Mouse (Mus musculus): ENCODE measurements around the gene Isyna1. TPM values are rescaled to one million over a fixed set of nuclear protein-coding genes. Genes with fewer than 3 reads are reported as not detected.

Gene Isyna1
- total and polyA plus RNA-seq, 2 experiments from 2014 or later = 113 to 152 TPM

- H3K9ac ChIP-seq (replicated peaks; ENCODE audit: low read length) = no peak overlapping the region
- no peak for TF ChIP-seq CTCF (IDR thresholded peaks at IDR 0.05; ENCODE audit: low read depth)
These were observed 52.6 kb downstream of the Isyna1 start for GRCm38 (mm10) chr8:70646775-70647174.

More at GRCm38 (mm10) chr8:70646775-70647174, 52.6 kb downstream of the Isyna1 start:
- Histone ChIP-seq H3K4me1 (ENCODE audit: insufficient read depth, low read length) (peaks cover 17% of the 10 kb centered on the region), H3K36me3 (ENCODE audit: insufficient read depth, low read length) (peaks cover 12% of the 10 kb centered on the region; the same call in 1 of the 2 replicates), H3K4me3 (ENCODE audit: low read length) (no peak overlapping the region), H3K27ac (no peak overlapping the region), H3K27me3 (ENCODE audit: insufficient read depth, low read length) (no peaks in the 10 kb centered on the region), H3K9me3 (ENCODE audit: low read length) (no peaks in the 10 kb centered on the region), H3K4me2 (ENCODE audit: low read depth, low read length) (no peak overlapping the region)
- ATAC-seq (no peak), DNase-seq (ENCODE audit: low spot score) (no peak)

Other genes starting within 250 kb of the Isyna1 start
- gene Upf1, start 241.1 kb upstream of the Isyna1 start, total RNA-seq (2014; rRNA removed) = 40.4 and 48.4 TPM in 2 replicates
- 8.6 and 10.3 TPM in 2 replicates for gene Upf1, start 241.1 kb upstream of the Isyna1 start, polyA plus RNA-seq (2015; fragmentation: Nextera tagmentation; extraction: Ambion mirVana)
- gene Comp, start 220.8 kb upstream of the Isyna1 start, total RNA-seq (2014; rRNA removed) = 0.21 and 0.29 TPM in 2 replicates
- 0.25 and 0.33 TPM in 2 replicates for gene Comp, start 220.8 kb upstream of the Isyna1 start, polyA plus RNA-seq (2015; fragmentation: Nextera tagmentation; extraction: Ambion mirVana)
- 51.8 and 54.0 TPM in 2 replicates for gene Crtc1, start 154.8 kb upstream of the Isyna1 start, total RNA-seq (2014; rRNA removed)
- 31.5 and 39.3 TPM in 2 replicates for gene Crtc1, start 154.8 kb upstream of the Isyna1 start, polyA plus RNA-seq (2015; fragmentation: Nextera tagmentation; extraction: Ambion mirVana)
- gene Klhl26, start 117.4 kb upstream of the Isyna1 start, total RNA-seq (2014; rRNA removed) = 61.8 and 65.4 TPM in 2 replicates
- 33.6 and 35.8 TPM in 2 replicates for gene Klhl26, start 117.4 kb upstream of the Isyna1 start, polyA plus RNA-seq (2015; fragmentation: Nextera tagmentation; extraction: Ambion mirVana)
- gene Tmem59l, start 107.0 kb upstream of the Isyna1 start, total RNA-seq (2014; rRNA removed) = 196 and 198 TPM in 2 replicates
- 191 and 205 TPM in 2 replicates for gene Tmem59l, start 107.0 kb upstream of the Isyna1 start, polyA plus RNA-seq (2015; fragmentation: Nextera tagmentation; extraction: Ambion mirVana)
- 6.5 and 26.7 TPM in 2 replicates for gene Crlf1, start 101.2 kb upstream of the Isyna1 start, total RNA-seq (2014; rRNA removed)
- 16.3 and 17.3 TPM in 2 replicates for gene Crlf1, start 101.2 kb upstream of the Isyna1 start, polyA plus RNA-seq (2015; fragmentation: Nextera tagmentation; extraction: Ambion mirVana)
- 140 TPM in 2 replicates for gene Rex1bd, start 87.6 kb upstream of the Isyna1 start, total RNA-seq (2014; rRNA removed)
- gene Rex1bd, start 87.6 kb upstream of the Isyna1 start, polyA plus RNA-seq (2015; fragmentation: Nextera tagmentation; extraction: Ambion mirVana) = 188 and 190 TPM in 2 replicates
- gene Uba52, start 83.6 kb upstream of the Isyna1 start, total RNA-seq (2014; rRNA removed) = 510 and 535 TPM in 2 replicates
- 717 and 784 TPM in 2 replicates for gene Uba52, start 83.6 kb upstream of the Isyna1 start, polyA plus RNA-seq (2015; fragmentation: Nextera tagmentation; extraction: Ambion mirVana)
- gene Fkbp8, start 66.6 kb upstream of the Isyna1 start, total RNA-seq (2014; rRNA removed) = 532 and 593 TPM in 2 replicates
- 343 and 360 TPM in 2 replicates for gene Fkbp8, start 66.6 kb upstream of the Isyna1 start, polyA plus RNA-seq (2015; fragmentation: Nextera tagmentation; extraction: Ambion mirVana)
- 48.7 and 56.8 TPM in 2 replicates for gene Kxd1, start 66.4 kb upstream of the Isyna1 start, total RNA-seq (2014; rRNA removed)
- 53.8 and 56.6 TPM in 2 replicates for gene Kxd1, start 66.4 kb upstream of the Isyna1 start, polyA plus RNA-seq (2015; fragmentation: Nextera tagmentation; extraction: Ambion mirVana)
- gene Ell, start 54.9 kb upstream of the Isyna1 start, total RNA-seq (2014; rRNA removed) = 15.6 and 16.7 TPM in 2 replicates
- gene Ell, start 54.9 kb upstream of the Isyna1 start, polyA plus RNA-seq (2015; fragmentation: Nextera tagmentation; extraction: Ambion mirVana) = 10.0 and 10.8 TPM in 2 replicates
- 248 and 349 TPM in 2 replicates for gene Ssbp4, start 14.5 kb downstream of the Isyna1 start, total RNA-seq (2014; rRNA removed)
- gene Ssbp4, start 14.5 kb downstream of the Isyna1 start, polyA plus RNA-seq (2015; fragmentation: Nextera tagmentation; extraction: Ambion mirVana) = 188 and 189 TPM in 2 replicates
- 0.65 and 3.3 TPM in 2 replicates for gene Lrrc25, start 21.8 kb downstream of the Isyna1 start, total RNA-seq (2014; rRNA removed)
- 1.3 and 1.5 TPM in 2 replicates for gene Lrrc25, start 21.8 kb downstream of the Isyna1 start, polyA plus RNA-seq (2015; fragmentation: Nextera tagmentation; extraction: Ambion mirVana)
- 1.7 TPM in 1 of 2 replicates, not detected in the other for gene Gdf15, start 38.1 kb downstream of the Isyna1 start, total RNA-seq (2014; rRNA removed)
- 0.25 and 0.41 TPM in 2 replicates for gene Gdf15, start 38.1 kb downstream of the Isyna1 start, polyA plus RNA-seq (2015; fragmentation: Nextera tagmentation; extraction: Ambion mirVana)
- gene Pgpep1, start 66.0 kb downstream of the Isyna1 start, total RNA-seq (2014; rRNA removed) = 65.7 and 68.4 TPM in 2 replicates
- gene Pgpep1, start 66.0 kb downstream of the Isyna1 start, polyA plus RNA-seq (2015; fragmentation: Nextera tagmentation; extraction: Ambion mirVana) = 44.2 and 56.5 TPM in 2 replicates
- 301 and 453 TPM in 2 replicates for gene Lsm4, start 78.9 kb downstream of the Isyna1 start, total RNA-seq (2014; rRNA removed)
- 188 and 190 TPM in 2 replicates for gene Lsm4, start 78.9 kb downstream of the Isyna1 start, polyA plus RNA-seq (2015; fragmentation: Nextera tagmentation; extraction: Ambion mirVana)
- 486 and 650 TPM in 2 replicates for gene Jund, start 104.6 kb downstream of the Isyna1 start, total RNA-seq (2014; rRNA removed)
- 90.4 and 96.3 TPM in 2 replicates for gene Jund, start 104.6 kb downstream of the Isyna1 start, polyA plus RNA-seq (2015; fragmentation: Nextera tagmentation; extraction: Ambion mirVana)
- gene Iqcn, start 109.1 kb downstream of the Isyna1 start, total RNA-seq (2014; rRNA removed) = 0.05 and 0.18 TPM in 2 replicates
- gene Iqcn, start 109.1 kb downstream of the Isyna1 start, polyA plus RNA-seq (2015; fragmentation: Nextera tagmentation; extraction: Ambion mirVana) = 0.05 and 0.08 TPM in 2 replicates
- not detected in 2 replicates for gene Gm3336, start 124.2 kb downstream of the Isyna1 start, total RNA-seq (2014; rRNA removed)
- not detected in 2 replicates for gene Gm3336, start 124.2 kb downstream of the Isyna1 start, polyA plus RNA-seq (2015; fragmentation: Nextera tagmentation; extraction: Ambion mirVana)
- 0.26 and 0.72 TPM in 2 replicates for gene Pde4c, start 129.3 kb downstream of the Isyna1 start, total RNA-seq (2014; rRNA removed)
- gene Pde4c, start 129.3 kb downstream of the Isyna1 start, polyA plus RNA-seq (2015; fragmentation: Nextera tagmentation; extraction: Ambion mirVana) = 0.20 and 0.31 TPM in 2 replicates
- gene Rab3a, start 160.3 kb downstream of the Isyna1 start, total RNA-seq (2014; rRNA removed) = 610 and 693 TPM in 2 replicates
- gene Rab3a, start 160.3 kb downstream of the Isyna1 start, polyA plus RNA-seq (2015; fragmentation: Nextera tagmentation; extraction: Ambion mirVana) = 693 and 724 TPM in 2 replicates
- 37.2 and 53.9 TPM in 2 replicates for gene Mpv17l2, start 166.6 kb downstream of the Isyna1 start, total RNA-seq (2014; rRNA removed)
- gene Mpv17l2, start 166.6 kb downstream of the Isyna1 start, polyA plus RNA-seq (2015; fragmentation: Nextera tagmentation; extraction: Ambion mirVana) = 56.1 and 63.3 TPM in 2 replicates
- gene Pik3r2, start 182.3 kb downstream of the Isyna1 start, total RNA-seq (2014; rRNA removed) = 162 and 176 TPM in 2 replicates
- 101 and 103 TPM in 2 replicates for gene Pik3r2, start 182.3 kb downstream of the Isyna1 start, polyA plus RNA-seq (2015; fragmentation: Nextera tagmentation; extraction: Ambion mirVana)
- gene Mast3, start 210.7 kb downstream of the Isyna1 start, total RNA-seq (2014; rRNA removed) = 35.2 and 42.1 TPM in 2 replicates
- 16.2 and 16.7 TPM in 2 replicates for gene Mast3, start 210.7 kb downstream of the Isyna1 start, polyA plus RNA-seq (2015; fragmentation: Nextera tagmentation; extraction: Ambion mirVana)
- gene Il12rb1, start 214.1 kb downstream of the Isyna1 start, total RNA-seq (2014; rRNA removed) = not detected in 2 replicates
- not detected in 2 replicates for gene Il12rb1, start 214.1 kb downstream of the Isyna1 start, polyA plus RNA-seq (2015; fragmentation: Nextera tagmentation; extraction: Ambion mirVana)
- gene Arrdc2, start 245.3 kb downstream of the Isyna1 start, total RNA-seq (2014; rRNA removed) = 12.1 and 17.1 TPM in 2 replicates
- 4.6 and 4.9 TPM in 2 replicates for gene Arrdc2, start 245.3 kb downstream of the Isyna1 start, polyA plus RNA-seq (2015; fragmentation: Nextera tagmentation; extraction: Ambion mirVana)